ENCODE assay signal across 9 mouse cellular contexts in genomic region chr7:112169955-112170692, GRCm38 (mm10). TPM values are rescaled to one million over a fixed set of nuclear protein-coding genes. Genes with fewer than 3 reads are reported as not detected.
DNase-seq lines count a peak whose midpoint lies in the region; ATAC-seq and TF ChIP-seq lines count a peak whose summit lies in the region.
"Had no signal": no experiment of that assay in that cellular context is flagged by ENCODE, and none has a peak within 500 bp of the region (broad histone marks: within the 10 kb centered on the region; RNA-seq: fewer than 3 reads in every experiment).

No protein-coding gene starts in this region.

- ATAC-seq in lung, embryonic 14.5 days (ENCODE audit: insufficient read depth), result peak; percentile 66
- ATAC-seq in hindbrain, embryonic 13.5 days (ENCODE audit: low FRiP score), result peak; percentile 83
- ATAC-seq in lung, postnatal 0 days, result peak; percentile 68
- no peak for ATAC-seq in megakaryocyte progenitor cell, adult 5-6 weeks (replicated peaks; ENCODE audit: poor library complexity)
- ATAC-seq: Patski had no signal

- peak overlapping the region; percentile 18; the same call in 1 of the 2 replicates for H3K27ac ChIP-seq in lung, embryonic 14.5 days (ENCODE audit: low read depth)
- H3K27ac ChIP-seq in hindbrain, embryonic 13.5 days, result peak overlapping the region; percentile 69
- no peak overlapping the region for H3K27ac ChIP-seq in lung, postnatal 0 days (ENCODE audit: low read length)

- H3K4me2 ChIP-seq in lung, embryonic 14.5 days, result no peak overlapping the region
- H3K4me2 ChIP-seq in hindbrain, embryonic 13.5 days, result no peak overlapping the region
- no peak overlapping the region for H3K4me2 ChIP-seq in lung, postnatal 0 days (replicated peaks; ENCODE audit: low read depth, low read length)

- no peak overlapping the region for H3K9ac ChIP-seq in lung, embryonic 14.5 days
- H3K9ac ChIP-seq in hindbrain, embryonic 13.5 days, result no peak overlapping the region
- H3K9ac ChIP-seq in lung, postnatal 0 days (replicated peaks; ENCODE audit: low read depth), result no peak overlapping the region

- TF ChIP-seq EP300 in lung, postnatal 0 days (IDR thresholded peaks at IDR 0.05), result no peak

- H3K9me3 ChIP-seq in lung, embryonic 14.5 days (ENCODE audit: low read depth, low read length), result no peaks in the 10 kb centered on the region
- no peaks in the 10 kb centered on the region for H3K9me3 ChIP-seq in hindbrain, embryonic 13.5 days
- H3K9me3 ChIP-seq in lung, postnatal 0 days (ENCODE audit: low read length), result no peaks in the 10 kb centered on the region

- peak; percentile 56 for DNase-seq in lung, embryonic 14.5 days
- no peak for DNase-seq in lung, postnatal 25 days (ENCODE audit: low spot score)
- DNase-seq in lung, postnatal 0 days (ENCODE audit: low spot score), result peak; percentile 45
- peak; percentile 83 for DNase-seq in yolk sac, embryonic 10.5 days (ENCODE audit: low spot score)
- no peak for DNase-seq in urinary bladder, postnatal 14 days (ENCODE audit: low spot score)
- no peak for DNase-seq in thymus, postnatal 10 days (ENCODE audit: low spot score in 2 of 2)

- no peaks in the 10 kb centered on the region for H3K36me3 ChIP-seq in lung, embryonic 14.5 days (ENCODE audit: insufficient read depth)
- H3K36me3 ChIP-seq in hindbrain, embryonic 13.5 days, result no peaks in the 10 kb centered on the region
- no peaks in the 10 kb centered on the region for H3K36me3 ChIP-seq in lung, postnatal 0 days (ENCODE audit: insufficient read depth, low read length)

- no peaks in the 10 kb centered on the region for H3K27me3 ChIP-seq in lung, embryonic 14.5 days (ENCODE audit: insufficient read depth, low read length)
- H3K27me3 ChIP-seq in hindbrain, embryonic 13.5 days, result no peaks in the 10 kb centered on the region
- H3K27me3 ChIP-seq in lung, postnatal 0 days (replicated peaks; ENCODE audit: insufficient read depth, low read length), result no peaks in the 10 kb centered on the region
- H3K27me3 ChIP-seq: Patski had no signal

- no peak overlapping the region for H3K4me3 ChIP-seq in lung, embryonic 14.5 days (ENCODE audit: low read depth, low read length)
- no peak overlapping the region for H3K4me3 ChIP-seq in hindbrain, embryonic 13.5 days
- no peak overlapping the region for H3K4me3 ChIP-seq in lung, postnatal 0 days (ENCODE audit: low read depth, low read length)

- WGBS in lung, embryonic 14.5 days, result 14% methylated on average over 10 of the region's 10 CpGs
- WGBS in hindbrain, embryonic 13.5 days, result 12% methylated on average over 10 of the region's 10 CpGs
- 15% methylated on average over 10 of the region's 10 CpGs for WGBS in lung, postnatal 0 days

- peaks cover 6% of the 10 kb centered on the region; the same call in 1 of the 2 replicates for H3K4me1 ChIP-seq in lung, embryonic 14.5 days (ENCODE audit: insufficient read depth)
- H3K4me1 ChIP-seq in hindbrain, embryonic 13.5 days (replicated peaks), result peaks cover 5% of the 10 kb centered on the region
- H3K4me1 ChIP-seq in lung, postnatal 0 days (ENCODE audit: insufficient read depth, low read depth, low read length), result no peaks in the 10 kb centered on the region; the same call in 1 of the 2 replicates

- no peak for TF ChIP-seq CTCF in lung, embryonic 14.5 days (IDR thresholded peaks at IDR 0.05; ENCODE audit: low read depth)
- TF ChIP-seq CTCF in lung, postnatal 0 days (IDR thresholded peaks at IDR 0.05), result no peak

RNA-seq across cellular contexts. Expression of gene Dkk3, which starts 11.3 kb away (rescaled TPM):
- polyA plus RNA-seq in lung, embryonic 14.5 days (2014; fragmentation: Nextera tagmentation; extraction: Ambion mirVana), result 25.1 and 28.1 TPM in 2 replicates
- 25.6 and 33.4 TPM in 2 replicates for polyA plus RNA-seq in hindbrain, embryonic 13.5 days (2015; fragmentation: Nextera tagmentation; extraction: Ambion mirVana)
- 82.5 and 88.3 TPM in 2 replicates for polyA plus RNA-seq in lung, postnatal 0 days (2015; fragmentation: Nextera tagmentation; extraction: Ambion mirVana)
- total RNA-seq in megakaryocyte progenitor cell, adult 5-6 weeks (2015), result 0.07 TPM in 1 of 2 replicates, not detected in the other
- total RNA-seq in megakaryocyte progenitor cell, adult 5-6 weeks (2017), result not detected in 2 replicates

RNA-seq across cellular contexts. Expression of gene Mical2, which starts 55.5 kb away (rescaled TPM):
- polyA plus RNA-seq in lung, embryonic 14.5 days (2014; fragmentation: Nextera tagmentation; extraction: Ambion mirVana), result 15.3 and 18.3 TPM in 2 replicates
- 1.5 and 1.9 TPM in 2 replicates for polyA plus RNA-seq in hindbrain, embryonic 13.5 days (2015; fragmentation: Nextera tagmentation; extraction: Ambion mirVana)
- polyA plus RNA-seq in lung, postnatal 0 days (2015; fragmentation: Nextera tagmentation; extraction: Ambion mirVana), result 19.7 and 21.5 TPM in 2 replicates
- total RNA-seq in megakaryocyte progenitor cell, adult 5-6 weeks (2015), result 0.52 and 0.88 TPM in 2 replicates
- total RNA-seq in megakaryocyte progenitor cell, adult 5-6 weeks (2017), result 0.46 and 0.54 TPM in 2 replicates

Comparison
In these comparisons a context has a peak if more than half of its experiments do, and no peak if none do; other contexts are left out.
1. DNase-seq: peak in lung, embryonic 14.5 days (single experiment), lung, postnatal 0 days (single experiment) and yolk sac, embryonic 10.5 days (single experiment); none in lung, postnatal 25 days (single experiment), urinary bladder, postnatal 14 days (single experiment) and thymus, postnatal 10 days (0 of 2).